Mouse (Mus musculus): Measurements from ENCODE around the gene Prkce.
"Not testable (repeated sequence)": the region's sequence is repeated elsewhere in the genome, so short reads cannot be mapped to it uniquely, and the experiment has no call there.

Prkce gene

GRCm38 (mm10) chr17:86477401-86477800 is 309.8 kb downstream of the Prkce start:
- DNase-seq (ENCODE audit: low spot score in 2 of 2): not testable (repeated sequence)

GRCm38 (mm10) chr17:86479406-86479805 is 311.8 kb downstream of the Prkce start:
- no peak for DNase-seq (ENCODE audit: low spot score in 2 of 2)

GRCm38 (mm10) chr17:86482675-86483074 is 315.1 kb downstream of the Prkce start:
- no peak for DNase-seq (ENCODE audit: low spot score in 2 of 2)

- DNase-seq (ENCODE audit: low spot score in 2 of 2): peak; percentile 87 to 88
Measured at GRCm38 (mm10) chr17:86484087-86484737, 316.6 kb downstream of the Prkce start.

- DNase-seq (ENCODE audit: low spot score in 2 of 2): no peak
Measured at GRCm38 (mm10) chr17:86486657-86487056, 319.1 kb downstream of the Prkce start.

- no peak for DNase-seq (ENCODE audit: low spot score in 2 of 2)
Measured at GRCm38 (mm10) chr17:86487450-86487849, 319.9 kb downstream of the Prkce start.

- no peak for DNase-seq (ENCODE audit: low spot score in 2 of 2)
Measured at GRCm38 (mm10) chr17:86489827-86490226, 322.2 kb downstream of the Prkce start.

- DNase-seq (ENCODE audit: low spot score in 2 of 2): no peak
Measured at GRCm38 (mm10) chr17:86492376-86492775, 324.8 kb downstream of the Prkce start.

- no peak for DNase-seq (ENCODE audit: low spot score in 2 of 2)
Measured at GRCm38 (mm10) chr17:86493891-86494420, 326.4 kb downstream of the Prkce start.

GRCm38 (mm10) chr17:86494494-86494893 is 326.9 kb downstream of the Prkce start:
- no peak for DNase-seq (ENCODE audit: low spot score in 2 of 2)

- no peak for DNase-seq (ENCODE audit: low spot score in 2 of 2)
Measured at GRCm38 (mm10) chr17:86494895-86495294, 327.3 kb downstream of the Prkce start.

- peak; percentile 56 to 60 for DNase-seq (ENCODE audit: low spot score in 2 of 2)
Measured at GRCm38 (mm10) chr17:86496123-86496771, 328.7 kb downstream of the Prkce start.

- no peak for DNase-seq (ENCODE audit: low spot score in 2 of 2)
Measured at GRCm38 (mm10) chr17:86497302-86497701, 329.7 kb downstream of the Prkce start.

GRCm38 (mm10) chr17:86499359-86500045 is 331.9 kb downstream of the Prkce start:
- no peak for DNase-seq (ENCODE audit: low spot score in 2 of 2)

GRCm38 (mm10) chr17:86501393-86501792 is 333.8 kb downstream of the Prkce start:
- DNase-seq (ENCODE audit: low spot score in 2 of 2): no peak

GRCm38 (mm10) chr17:86503208-86503897 is 335.8 kb downstream of the Prkce start:
- DNase-seq (ENCODE audit: low spot score in 2 of 2): no peak

- DNase-seq (ENCODE audit: low spot score in 2 of 2): peak in 1 of 2 experiments; percentile 25
Measured at GRCm38 (mm10) chr17:86505183-86505631, 337.6 kb downstream of the Prkce start, which contains the start of gene Gm10309. Gene Gm10309, minus strand, starts transcription at chr17:86505232.

GRCm38 (mm10) chr17:86506881-86507280 is 339.3 kb downstream of the Prkce start:
- DNase-seq (ENCODE audit: low spot score in 2 of 2): no peak

- DNase-seq (ENCODE audit: low spot score in 2 of 2): no peak
Measured at GRCm38 (mm10) chr17:86507342-86508211, 340.0 kb downstream of the Prkce start.

GRCm38 (mm10) chr17:86508212-86508490 is 340.6 kb downstream of the Prkce start:
- DNase-seq (ENCODE audit: low spot score in 2 of 2): no peak

GRCm38 (mm10) chr17:86509871-86510270 is 342.3 kb downstream of the Prkce start:
- no peak for DNase-seq (ENCODE audit: low spot score in 2 of 2)
